Mouse (Mus musculus) spleen, adult 2 months (tissue): ENCODE measurements around the gene Dhx35.

ENCODE experiments used
- CTCF ChIP-seq: fragments of 200-500 bp; IDR thresholded peaks from 2 replicates; pipeline ENCODE4 v1.5.1; 2011; ENCODE audit warnings: mild to moderate bottlenecking, inconsistent platforms; ENCODE audit not compliant: insufficient read depth, insufficient read length, insufficient replicate concordance; ENCODE audit errors: extremely low read depth
- POLR2A ChIP-seq: fragments of 200-500 bp; IDR thresholded peaks from 2 replicates; pipeline ENCODE4 v1.6.1; 2011; ENCODE audit warnings: low read depth, low read length, inconsistent platforms

- TF ChIP-seq CTCF: no peak
- no peak for TF ChIP-seq POLR2A
Observed at GRCm38 (mm10) chr2:158795043-158795442, 436 bp downstream of the Dhx35 start.
